Mouse (Mus musculus) MEL (cell line): ENCODE results near the gene Cog6. TPM values are rescaled to one million over a fixed set of nuclear protein-coding genes. Genes with fewer than 3 reads are reported as not detected.

Source experiments
- DNase-seq: peaks from one replicate; pipeline ENCODE4 v3.0.0; 2011; ENCODE audit warnings: low read depth, low spot score
- H3K27ac ChIP-seq: 2 replicates; pipeline ENCODE4 v1.5.1; 2012; ENCODE audit warnings: low read depth, mild to moderate bottlenecking, control low read depth, low read length, moderate library complexity; ENCODE audit not compliant: control insufficient read depth
- H3K27me3 ChIP-seq, 2 experiments: fragments of 150-350 bp in 1 of 2; sonication (generic) in 1 of 2; 2 replicates each; pipeline ENCODE4 v1.6.1; 2012; ENCODE audit warnings: low read length in 2 of 2, mild to moderate bottlenecking in 2 of 2, improper control_type of control experiment in 1 of 2, moderate library complexity in 1 of 2; ENCODE audit not compliant: insufficient read depth in 2 of 2, control insufficient read depth in 1 of 2
- H3K36me3 ChIP-seq, 2 experiments: 2 replicates each; pipeline ENCODE4 v1.6.1; 2012 to 2014; ENCODE audit warnings: low read length in 2 of 2, improper control_type of control experiment in 1 of 2, inconsistent platforms in 1 of 2, mild to moderate bottlenecking in 1 of 2; ENCODE audit not compliant: insufficient read depth in 2 of 2, control insufficient read depth in 1 of 2
- H3K4me1 ChIP-seq, 2 experiments: fragments of 150-350 bp in 1 of 2; sonication (generic) in 1 of 2; 2 replicates each; pipeline ENCODE4 v1.6.1; 2012; ENCODE audit warnings: low read length in 2 of 2, improper control_type of control experiment in 1 of 2, mild to moderate bottlenecking in 1 of 2; ENCODE audit not compliant: insufficient read depth in 2 of 2, control insufficient read depth in 1 of 2
- H3K4me3 ChIP-seq, 2 experiments: fragments of 150-350 bp in 1 of 2; sonication (generic) in 1 of 2; 2 replicates each; pipeline ENCODE4 v1.5.1; 2012; ENCODE audit warnings: low read depth in 2 of 2, low read length in 2 of 2, mild to moderate bottlenecking in 2 of 2, moderate library complexity in 2 of 2, control low read depth in 1 of 2, improper control_type of control experiment in 1 of 2; ENCODE audit not compliant: control insufficient read depth in 1 of 2, insufficient read depth in 1 of 2
- H3K79me2 ChIP-seq: 2 replicates; pipeline ENCODE4 v1.6.1; 2012; ENCODE audit warnings: mild to moderate bottlenecking, low read length, moderate library complexity; ENCODE audit not compliant: control insufficient read depth, poor library complexity, insufficient read depth
- H3K9ac ChIP-seq: 2 replicates; pipeline ENCODE4 v1.6.1; 2012; ENCODE audit warnings: low read depth, mild to moderate bottlenecking, control low read depth, low read length, moderate library complexity; ENCODE audit not compliant: control insufficient read depth, poor library complexity, severe bottlenecking
- H3K9me3 ChIP-seq: fragments of 150-350 bp; sonication (generic); replicated peaks from 2 replicates; pipeline ENCODE4 v1.6.1; 2012; ENCODE audit warnings: mild to moderate bottlenecking, low read length, improper control_type of control experiment, moderate library complexity; ENCODE audit not compliant: insufficient read depth
- BHLHE40 ChIP-seq: IDR thresholded peaks from 2 replicates; pipeline ENCODE4 v1.6.1; 2012; ENCODE audit warnings: low read depth, mild to moderate bottlenecking, inconsistent platforms, low read length, improper control_type of control experiment, borderline replicate concordance
- CHD1 ChIP-seq: IDR thresholded peaks from 2 replicates; pipeline ENCODE4 v1.6.1; 2012; ENCODE audit warnings: low read depth, mild to moderate bottlenecking, inconsistent platforms, low read length, improper control_type of control experiment
- CHD2 ChIP-seq: IDR thresholded peaks from 2 replicates; pipeline ENCODE4 v1.6.1; 2011; ENCODE audit warnings: low read length, improper control_type of control experiment
- CTCF ChIP-seq, 3 experiments: IDR thresholded peaks in 2 of 3; conservative IDR thresholded peaks in 1 of 3; 2 replicates each; pipeline ENCODE4 v1.5.1; 2011 to 2012; ENCODE audit warnings: low read length in 3 of 3, low read depth in 2 of 3, mild to moderate bottlenecking in 2 of 3, improper control_type of control experiment in 1 of 3, inconsistent platforms in 1 of 3, mixed read lengths in 1 of 3, moderate library complexity in 1 of 3; ENCODE audit not compliant: control insufficient read depth in 1 of 3, insufficient read depth in 1 of 3, poor library complexity in 1 of 3, severe bottlenecking in 1 of 3
- EP300 ChIP-seq, 2 experiments: IDR thresholded peaks; 2 replicates each; pipeline ENCODE4 v1.6.1; 2011; ENCODE audit warnings: improper control_type of control experiment in 2 of 2, low read length in 2 of 2, low read depth in 1 of 2, mild to moderate bottlenecking in 1 of 2
- GATA1 ChIP-seq: IDR thresholded peaks from 2 replicates; pipeline ENCODE4 v1.6.1; 2011; ENCODE audit warnings: low read depth, low read length, improper control_type of control experiment
- HCFC1 ChIP-seq: IDR thresholded peaks from 2 replicates; pipeline ENCODE4 v1.6.1; 2012; ENCODE audit warnings: low read depth, mild to moderate bottlenecking, inconsistent platforms, low read length, improper control_type of control experiment, moderate library complexity
- MYB ChIP-seq: IDR thresholded peaks from 2 replicates; pipeline ENCODE4 v1.6.1; 2011; ENCODE audit warnings: mild to moderate bottlenecking, low read depth, low read length, improper control_type of control experiment
- POLR2AphosphoS2 ChIP-seq: IDR thresholded peaks from 2 replicates; pipeline ENCODE4 v1.6.1; 2011; ENCODE audit warnings: low read length, improper control_type of control experiment
- POLR2AphosphoS5 ChIP-seq: IDR thresholded peaks from 2 replicates; pipeline ENCODE4 v1.6.1; 2012; ENCODE audit warnings: low read depth, borderline replicate concordance, mild to moderate bottlenecking, inconsistent platforms, low read length, moderate library complexity, mixed read lengths
- RAD21 ChIP-seq: IDR thresholded peaks from 2 replicates; pipeline ENCODE4 v1.6.1; 2011; ENCODE audit warnings: mild to moderate bottlenecking, low read depth, low read length, improper control_type of control experiment
- TCF12 ChIP-seq: IDR thresholded peaks from 2 replicates; pipeline ENCODE4 v1.6.1; 2014; ENCODE audit warnings: low read depth, mild to moderate bottlenecking, inconsistent platforms, low read length, improper control_type of control experiment, moderate library complexity
- USF1 ChIP-seq: IDR thresholded peaks from 2 replicates; pipeline ENCODE4 v1.6.1; 2014; ENCODE audit warnings: low read depth, mild to moderate bottlenecking, inconsistent platforms, low read length, improper control_type of control experiment, moderate library complexity
- USF2 ChIP-seq, 2 experiments: IDR thresholded peaks; 2 replicates each; pipeline ENCODE4 v1.6.1; 2011 to 2012; ENCODE audit warnings: improper control_type of control experiment in 2 of 2, low read length in 2 of 2, borderline replicate concordance in 1 of 2, inconsistent platforms in 1 of 2, low read depth in 1 of 2, mild to moderate bottlenecking in 1 of 2; ENCODE audit not compliant: insufficient read depth in 1 of 2
- ZKSCAN1 ChIP-seq: IDR thresholded peaks from 2 replicates; pipeline ENCODE4 v1.6.1; 2012; ENCODE audit warnings: low read depth, mild to moderate bottlenecking, inconsistent platforms, low read length, improper control_type of control experiment, moderate library complexity
- ZMIZ1 ChIP-seq: IDR thresholded peaks from 2 replicates; pipeline ENCODE4 v1.6.1; 2012; ENCODE audit warnings: low read depth, mild to moderate bottlenecking, inconsistent platforms, low read length, improper control_type of control experiment, moderate library complexity
- ZNF384 ChIP-seq: IDR thresholded peaks from 2 replicates; pipeline ENCODE4 v1.6.1; 2012; ENCODE audit warnings: low read depth, mild to moderate bottlenecking, inconsistent platforms, low read length, improper control_type of control experiment
- polyA plus RNA-seq, 2 experiments: library from polyadenylated mRNA; stranded (reverse) in 1 of 2; unstranded in 1 of 2; fragments of >175 nt in 1 of 2; fragments of >200 nt in 1 of 2; gene quantifications; 2 replicates each; pipeline versions ENCODE4 v1.2.1 to v1.2.4; 2012; ENCODE audit warnings: low replicate concordance in 2 of 2, low read depth in 1 of 2; ENCODE audit not compliant: insufficient read length in 2 of 2, insufficient read depth in 1 of 2, missing spikeins in 1 of 2
- total RNA-seq: library from RNA; depleted of rRNA; stranded (reverse); fragments of 300-350 nt; gene quantifications from 2 replicates; pipeline ENCODE4 v1.2.3, GENCODE M21; 2012

Cog6 gene
- total and polyA plus RNA-seq, 3 experiments = 15.6 to 21.6 TPM; not detected in 1

GRCm38 (mm10) chr3:53044238-53044637 lies 27.2 kb upstream of the Cog6 start:
- no peaks in the 10 kb centered on the region for H3K79me2 ChIP-seq
- H3K9ac ChIP-seq = no peak overlapping the region
- no peaks in the 10 kb centered on the region for H3K9me3 ChIP-seq
- no peaks in the 10 kb centered on the region for H3K36me3 ChIP-seq
- TF ChIP-seq HCFC1 (no peak), RAD21 (no peak), CHD2 (no peak), TCF12 (no peak), MYB (no peak), GATA1 (no peak), ZMIZ1 (no peak), EP300 (IDR thresholded peaks at IDR 0.05; ENCODE audit: low read depth in 1 of 2, low read length in 2 of 2) (no peak), ZKSCAN1 (no peak), CHD1 (no peak), BHLHE40 (no peak), ZNF384 (no peak), CTCF (IDR thresholded peaks at IDR 0.05 in 2 of 3, conservative IDR thresholded peaks at IDR 0.05 in 1 of 3; ENCODE audit: control insufficient read depth in 1 of 3, insufficient read depth in 1 of 3, low read depth in 2 of 3, low read length in 3 of 3, poor library complexity in 1 of 3, severe bottlenecking in 1 of 3) (no peak), USF2 (IDR thresholded peaks at IDR 0.05; ENCODE audit: borderline replicate concordance in 1 of 2, insufficient read depth in 1 of 2, low read depth in 1 of 2, low read length in 2 of 2) (no peak)
- no peak overlapping the region for H3K4me3 ChIP-seq
- no peak for DNase-seq
- peaks cover 4 to 5% of the 10 kb centered on the region in 2 experiments; a peak in 3 of 4 replicates for H3K27me3 ChIP-seq
- no peak overlapping the region for H3K27ac ChIP-seq
- H3K4me1 ChIP-seq = no peaks in the 10 kb centered on the region

GRCm38 (mm10) chr3:53043206-53043780 lies 26.3 kb upstream of the Cog6 start:
- no peak overlapping the region for H3K27ac ChIP-seq
- TF ChIP-seq POLR2AphosphoS2 (no peak), POLR2AphosphoS5 (no peak), MYB (no peak), ZMIZ1 (no peak), USF1 (no peak), ZKSCAN1 (no peak), CHD1 (no peak), CHD2 (no peak)
- no peak for DNase-seq
- H3K4me3 ChIP-seq = no peak overlapping the region
- no peaks in the 10 kb centered on the region for H3K79me2 ChIP-seq
- no peaks in the 10 kb centered on the region for H3K4me1 ChIP-seq
- no peaks in the 10 kb centered on the region for H3K36me3 ChIP-seq
- no peak overlapping the region for H3K9ac ChIP-seq
- H3K9me3 ChIP-seq = no peaks in the 10 kb centered on the region
- H3K27me3 ChIP-seq = peaks cover 4 to 5% of the 10 kb centered on the region in 2 experiments; a peak in 3 of 4 replicates
